Mouse (Mus musculus): ENCODE results near the gene Rasd1.
A peak's percentile ranks its signal among the peaks of the same experiment; 100 is the strongest.
"Not testable (repeated sequence)": the region's sequence is repeated elsewhere in the genome, so short reads cannot be mapped to it uniquely, and the experiment has no call there.

The Rasd1 gene

GRCm38 (mm10) chr11:59961338-59961875 is 3.3 kb downstream of the Rasd1 start:
- DNase-seq (ENCODE audit: low read depth, low spot score), result no peak

GRCm38 (mm10) chr11:59960476-59961337 is 4.0 kb downstream of the Rasd1 start:
- no peak for DNase-seq (ENCODE audit: low read depth, low spot score)

GRCm38 (mm10) chr11:59959453-59959852 is 5.3 kb downstream of the Rasd1 start:
- no peak for DNase-seq (ENCODE audit: low read depth, low spot score)

- DNase-seq (ENCODE audit: low read depth, low spot score), result no peak
Observed at GRCm38 (mm10) chr11:59956749-59957148, 8.0 kb downstream of the Rasd1 start.

- no peak for DNase-seq (ENCODE audit: low read depth, low spot score)
Observed at GRCm38 (mm10) chr11:59952892-59953291, 11.9 kb downstream of the Rasd1 start.

GRCm38 (mm10) chr11:59948401-59948767 is 16.4 kb downstream of the Rasd1 start:
- no peak for DNase-seq (ENCODE audit: low read depth, low spot score)

GRCm38 (mm10) chr11:59947752-59948400 is 16.9 kb downstream of the Rasd1 start, which contains the start of gene Med9:
Med9 (plus strand) TSS chr11:59948206.
- DNase-seq (ENCODE audit: low read depth, low spot score), result peak; percentile 88

GRCm38 (mm10) chr11:59944855-59945254 is 19.9 kb downstream of the Rasd1 start:
- not testable (repeated sequence) for DNase-seq (ENCODE audit: low read depth, low spot score)

GRCm38 (mm10) chr11:59941391-59941790 is 23.4 kb downstream of the Rasd1 start:
- no peak for DNase-seq (ENCODE audit: low read depth, low spot score)

GRCm38 (mm10) chr11:59940645-59941044 is 24.1 kb downstream of the Rasd1 start:
- DNase-seq (ENCODE audit: low read depth, low spot score), result no peak

- DNase-seq (ENCODE audit: low read depth, low spot score), result no peak
Observed at GRCm38 (mm10) chr11:59939821-59940220, 24.9 kb downstream of the Rasd1 start.

- no peak for DNase-seq (ENCODE audit: low read depth, low spot score)
Observed at GRCm38 (mm10) chr11:59937615-59938014, 27.1 kb downstream of the Rasd1 start.

- no peak for DNase-seq (ENCODE audit: low read depth, low spot score)
Observed at GRCm38 (mm10) chr11:59937023-59937422, 27.7 kb downstream of the Rasd1 start.

GRCm38 (mm10) chr11:59933943-59934342 is 30.8 kb downstream of the Rasd1 start:
- DNase-seq (ENCODE audit: low read depth, low spot score), result no peak

GRCm38 (mm10) chr11:59932560-59933337 is 32.0 kb downstream of the Rasd1 start:
- DNase-seq (ENCODE audit: low read depth, low spot score), result no peak

- no peak for DNase-seq (ENCODE audit: low read depth, low spot score)
Observed at GRCm38 (mm10) chr11:59930031-59930430, 34.7 kb downstream of the Rasd1 start.

- DNase-seq (ENCODE audit: low read depth, low spot score), result no peak
Observed at GRCm38 (mm10) chr11:59921265-59921664, 43.5 kb downstream of the Rasd1 start.

GRCm38 (mm10) chr11:59920331-59920730 is 44.4 kb downstream of the Rasd1 start:
- no peak for DNase-seq (ENCODE audit: low read depth, low spot score)

- DNase-seq (ENCODE audit: low read depth, low spot score), result no peak
Observed at GRCm38 (mm10) chr11:59919401-59919800, 45.3 kb downstream of the Rasd1 start.

GRCm38 (mm10) chr11:59918014-59918413 is 46.7 kb downstream of the Rasd1 start:
- DNase-seq (ENCODE audit: low read depth, low spot score), result no peak

- no peak for DNase-seq (ENCODE audit: low read depth, low spot score)
Observed at GRCm38 (mm10) chr11:59913702-59914101, 51.0 kb downstream of the Rasd1 start.
